Comparison of ENCODE assay signal across 26 mouse cellular contexts in genomic region chr2:151944106-151944505, GRCm38 (mm10). TPM values are rescaled to one million over a fixed set of nuclear protein-coding genes. Genes with fewer than 3 reads are reported as not detected.
A peak's percentile ranks its signal among the peaks of the same experiment; 100 is the strongest.
DNase-seq lines count a peak whose midpoint lies in the region; ATAC-seq lines count a peak whose summit lies in the region.
"Had no signal": no experiment of that assay in that cellular context is flagged by ENCODE, and none has a peak within 500 bp of the region (broad histone marks: within the 10 kb centered on the region; RNA-seq: fewer than 3 reads in every experiment).

No protein-coding gene starts in this region.

- WGBS in neural tube, embryonic 15.5 days: 71% methylated on average over 2 of the region's 2 CpGs

- ATAC-seq in hematopoietic stem cell, adult 5-6 weeks (replicated peaks in 1 of 2; ENCODE audit: insufficient read depth in 1 of 2, low FRiP score in 2 of 2, low TSS enrichment in 1 of 2, low read depth in 1 of 2, poor library complexity in 2 of 2, severe bottlenecking in 2 of 2): peak; percentile 10 to 34; a peak in 1 of 4 replicates
- no peak for ATAC-seq in neural tube, embryonic 15.5 days (ENCODE audit: low FRiP score)
- ATAC-seq: forebrain, embryonic 14.5 days; liver, postnatal 0 days; lung, postnatal 0 days; midbrain, embryonic 13.5 days had no signal

- intact Hi-C loops in gastrocnemius, postnatal 14 days (cut with DNase I; ENCODE audit: low total_unique reads): loop anchor here (5.0 kb wide), 1 partner anchor 48 kb away; no protein-coding TSS in a partner anchor

- H3K36me3 ChIP-seq in neural tube, embryonic 15.5 days: no peaks in the 10 kb centered on the region
- H3K36me3 ChIP-seq: embryonic facial prominence, embryonic 15.5 days; hindbrain, embryonic 13.5 days; midbrain, embryonic 13.5 days had no signal

- no peak overlapping the region for H3K27ac ChIP-seq in neural tube, embryonic 15.5 days (replicated peaks)
- H3K27ac ChIP-seq: embryonic facial prominence, embryonic 15.5 days; hindbrain, embryonic 13.5 days; layer of hippocampus, adult 2 months; midbrain, embryonic 13.5 days had no signal

- H3K9ac ChIP-seq in neural tube, embryonic 15.5 days (replicated peaks): no peak overlapping the region
- H3K9ac ChIP-seq: embryonic facial prominence, embryonic 15.5 days; hindbrain, embryonic 13.5 days; liver, postnatal 0 days; midbrain, embryonic 13.5 days had no signal

- H3K4me1 ChIP-seq in neural tube, embryonic 15.5 days: peaks cover 2% of the 10 kb centered on the region; the same call in 1 of the 2 replicates
- H3K4me1 ChIP-seq: embryonic facial prominence, embryonic 15.5 days; midbrain, embryonic 13.5 days had no signal

- H3K4me3 ChIP-seq in neural tube, embryonic 15.5 days (replicated peaks): no peak overlapping the region
- H3K4me3 ChIP-seq: embryonic facial prominence, embryonic 15.5 days; hindbrain, embryonic 13.5 days; layer of hippocampus, adult 2 months; megakaryocyte, embryonic 14.5 days; midbrain, embryonic 13.5 days had no signal

- DNase-seq in CD4-positive, CD25-positive, alpha-beta regulatory T cell, adult 2 months (ENCODE audit: low read depth, low spot score): peak; percentile 28
- peak; percentile 51 for DNase-seq in naive thymus-derived CD4-positive, alpha-beta T cell, adult 2 months (ENCODE audit: low read depth)
- DNase-seq in thymus, postnatal 25 days: peak; percentile 57
- DNase-seq in lung, postnatal 25 days (ENCODE audit: low spot score): no peak
- DNase-seq in gastrocnemius, postnatal 14 days: no peak
- DNase-seq in adrenal gland, adult (ENCODE audit: inconsistent age in 2 of 2, low spot score in 1 of 2): no peak
- DNase-seq: adrenal gland, postnatal 14 days; cerebellum, adult 9-10 months; heart, adult 18-20 months; kidney, adult 2 months; kidney, postnatal 14 days; layer of hippocampus, postnatal 36 days; liver, postnatal 0 days; right cerebral cortex, adult 18-20 months had no signal

- H3K9me3 ChIP-seq in neural tube, embryonic 15.5 days (replicated peaks): no peaks in the 10 kb centered on the region
- H3K9me3 ChIP-seq: embryonic facial prominence, embryonic 15.5 days; hindbrain, embryonic 13.5 days; megakaryocyte, embryonic 14.5 days; midbrain, embryonic 13.5 days had no signal

- no peak overlapping the region for H3K4me2 ChIP-seq in neural tube, embryonic 15.5 days
- H3K4me2 ChIP-seq: embryonic facial prominence, embryonic 15.5 days; hindbrain, embryonic 13.5 days; liver, embryonic 11.5 days; midbrain, embryonic 13.5 days had no signal

- H3K27me3 ChIP-seq in neural tube, embryonic 15.5 days (replicated peaks): no peaks in the 10 kb centered on the region
- H3K27me3 ChIP-seq: embryonic facial prominence, embryonic 15.5 days; hindbrain, embryonic 13.5 days; midbrain, embryonic 13.5 days had no signal

RNA-seq across cellular contexts. Expression of gene Angpt4, which starts 33.1 kb away (rescaled TPM):
- total RNA-seq in hematopoietic stem cell, adult 5-6 weeks (2017): not detected in 2 replicates
- total RNA-seq in gastrocnemius, postnatal 14 days (2021): under 1 TPM in 1 of 2 experiments, not detected in 1; 0.12 TPM
- 0.50 and 2.1 TPM in 2 replicates for polyA plus RNA-seq in neural tube, embryonic 15.5 days (2015; fragmentation: Nextera tagmentation; extraction: Ambion mirVana)
- total RNA-seq: MEL had no signal
- polyA plus RNA-seq: forebrain, embryonic 14.5 days; limb, embryonic 11.5 days had no signal

RNA-seq across cellular contexts. Expression of gene Fam110a, which starts 35.9 kb away (rescaled TPM):
- 10.1 and 22.8 TPM in 2 replicates for total RNA-seq in hematopoietic stem cell, adult 5-6 weeks (2017)
- 1 to 10 TPM; 3.8 to 4.8 TPM for total RNA-seq in gastrocnemius, postnatal 14 days (2021)
- polyA plus RNA-seq in neural tube, embryonic 15.5 days (2015; fragmentation: Nextera tagmentation; extraction: Ambion mirVana): 31.3 and 32.0 TPM in 2 replicates

RNA-seq across cellular contexts. Expression of gene Slc52a3, which starts 52.2 kb away (rescaled TPM):
- 0.45 and 0.81 TPM in 2 replicates for total RNA-seq in hematopoietic stem cell, adult 5-6 weeks (2017)
- total RNA-seq in gastrocnemius, postnatal 14 days (2021): 1 to 10 TPM; 1.3 to 1.4 TPM
- polyA plus RNA-seq in neural tube, embryonic 15.5 days (2015; fragmentation: Nextera tagmentation; extraction: Ambion mirVana): 1.4 and 1.7 TPM in 2 replicates

Comparison
In these comparisons a context has a peak if more than half of its experiments do, and no peak if none do; other contexts are left out.
1. DNase-seq: peak in CD4-positive, CD25-positive, alpha-beta regulatory T cell, adult 2 months (single experiment), naive thymus-derived CD4-positive, alpha-beta T cell, adult 2 months (single experiment) and thymus, postnatal 25 days (single experiment); none in lung, postnatal 25 days (single experiment), gastrocnemius, postnatal 14 days (single experiment) and adrenal gland, adult (0 of 2).